Mouse (Mus musculus) embryonic stem cell, embryonic (primary cell): ENCODE data around the gene Tbc1d8.

ENCODE experiments used
- CTCF ChIA-PET, 4 experiments: fragments of 300-600 bp in 2 of 4; fragments of 350-600 bp in 2 of 4; sonication (Branson Sonifier 250); formaldehyde crosslinking; loops; one replicate each; lab custom pipeline; 2022; ENCODE audit warnings: inconsistent platforms in 2 of 4; lab: Charles Lee
- POLR2A ChIA-PET, 4 experiments: fragments of 300-600 bp in 2 of 4; fragments of 350-600 bp in 2 of 4; sonication (Branson Sonifier 250); formaldehyde crosslinking; loops; one replicate each; lab custom pipeline; 2022; ENCODE audit warnings: antibody characterized with exemption in 4 of 4, inconsistent platforms in 1 of 4; lab: Charles Lee

The Tbc1d8 gene

DNA sequence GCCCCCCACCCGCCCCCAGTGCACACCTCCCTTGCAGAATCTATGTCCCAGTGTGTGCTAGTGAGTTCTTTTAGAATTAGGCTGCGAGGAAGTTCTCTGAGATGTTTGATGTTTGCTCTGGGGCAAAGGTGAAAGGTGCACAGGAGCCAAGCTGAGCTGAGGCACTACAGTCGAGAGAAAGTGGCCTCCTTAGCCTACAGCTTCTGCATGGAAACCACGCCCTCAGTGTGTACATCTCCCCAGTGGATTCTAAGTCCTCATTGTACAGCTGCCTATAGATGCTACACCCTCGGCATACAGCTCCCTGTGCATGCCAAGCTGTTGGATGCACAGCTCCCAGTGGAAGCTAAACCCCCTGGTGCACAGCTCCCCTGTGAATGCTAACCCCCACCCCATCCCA lies 139.1 kb downstream of the Tbc1d8 start:
- POLR2A ChIA-PET = interaction anchor here in 2 of 4 experiments (0.5 to 0.6 kb wide), 2 partner anchors 51 to 185 kb away, joined by 3 read pairs; no protein-coding TSS in a partner anchor
- CTCF ChIA-PET = interaction anchor here in 2 of 4 experiments (0.6 to 1.4 kb wide), 3 partner anchors 78 to 329 kb away, joined by 3 to 8 read pairs (median 3); no protein-coding TSS in a partner anchor

DNA sequence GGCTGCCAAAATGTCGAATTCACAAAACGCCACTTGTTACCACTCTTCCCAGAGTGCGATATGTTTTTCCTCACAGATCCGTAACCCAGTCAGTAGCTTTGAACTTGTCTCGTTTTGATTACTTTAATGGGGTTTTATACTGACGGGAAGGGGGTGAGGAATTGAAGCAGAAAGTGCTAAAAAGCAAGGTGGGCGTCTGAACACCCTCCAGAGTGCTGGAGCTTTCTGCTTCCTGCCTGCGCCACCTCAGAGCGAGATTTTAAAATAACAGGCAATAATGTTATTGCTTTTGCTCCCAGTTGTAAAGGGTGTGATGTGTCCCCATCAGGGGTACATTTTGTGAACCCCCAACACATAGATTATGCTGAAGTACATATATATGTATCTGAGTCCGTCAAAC lies 139.7 kb downstream of the Tbc1d8 start:
- ChIA-PET POLR2A (no interaction called here), CTCF (interaction anchor here in 1 of 4 experiments (1.4 kb wide), 1 partner anchor 328 kb away, joined by 8 read pairs; no protein-coding TSS in a partner anchor)

DNA sequence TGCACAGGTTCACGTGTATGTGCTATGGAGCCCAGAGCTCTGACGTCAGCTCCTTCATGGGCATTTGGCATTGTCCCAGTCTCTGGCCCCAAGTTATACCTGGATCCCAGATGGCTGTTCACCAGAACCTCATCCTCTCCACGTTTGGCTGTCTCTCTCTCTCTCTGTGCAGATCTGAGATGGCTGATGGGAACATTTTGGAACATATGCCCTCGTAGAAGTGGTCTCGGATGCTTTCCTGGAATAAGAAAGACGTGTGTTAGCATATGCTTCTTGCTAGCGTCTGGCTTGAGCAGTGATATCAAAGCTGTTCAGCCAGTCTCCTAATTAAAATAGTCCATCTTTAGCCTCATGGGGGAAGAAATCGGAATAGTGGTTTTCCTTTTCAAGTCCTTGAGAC lies 141.8 kb downstream of the Tbc1d8 start:
- CTCF ChIA-PET = interaction anchor here in 2 of 4 experiments (0.7 to 1.7 kb wide), 2 partner anchors 11 to 326 kb away, joined by 3 read pairs; no protein-coding TSS in a partner anchor
- POLR2A ChIA-PET = no interaction called here

DNA sequence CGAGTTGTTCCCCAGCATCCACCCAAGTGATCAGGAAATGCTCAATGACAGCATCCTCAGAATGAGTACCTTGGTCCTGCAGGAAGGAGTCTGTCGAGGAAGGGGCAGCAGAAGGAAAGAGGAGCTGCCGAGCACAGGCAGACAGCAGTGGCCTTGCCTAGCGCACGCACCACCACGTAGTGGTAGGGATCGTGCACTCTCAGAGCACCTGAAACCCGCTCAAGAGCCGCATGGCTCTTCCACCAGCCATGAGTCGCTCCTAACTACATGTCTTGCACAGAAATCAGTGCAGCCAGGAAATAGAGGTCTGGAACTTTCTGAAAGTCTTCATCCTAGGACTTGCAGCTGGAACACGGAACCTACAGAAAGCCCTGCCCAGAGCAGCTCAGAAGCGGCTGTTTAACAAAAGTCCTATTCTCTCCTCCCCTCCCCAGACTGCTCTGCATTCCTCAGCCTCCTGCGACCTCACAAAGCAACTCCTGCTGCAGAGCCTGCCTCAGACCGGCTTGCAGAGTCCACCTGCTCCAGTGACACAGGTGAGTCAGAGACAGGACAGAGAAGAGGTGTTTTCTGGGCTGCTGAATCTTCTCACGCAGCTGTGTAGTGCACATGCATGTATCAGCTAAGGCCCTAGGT lies 142.9 kb downstream of the Tbc1d8 start:
- ChIA-PET POLR2A (interaction anchor here in 2 of 4 experiments (0.6 to 1.2 kb wide), 4 partner anchors 44 to 515 kb away, joined by 3 to 4 read pairs (median 3); no protein-coding TSS in a partner anchor), CTCF (interaction anchor here in 3 of 4 experiments (0.6 to 1.7 kb wide), 5 partner anchors 118 to 448 kb away, joined by 3 to 4 read pairs (median 3); no protein-coding TSS in a partner anchor)

DNA sequence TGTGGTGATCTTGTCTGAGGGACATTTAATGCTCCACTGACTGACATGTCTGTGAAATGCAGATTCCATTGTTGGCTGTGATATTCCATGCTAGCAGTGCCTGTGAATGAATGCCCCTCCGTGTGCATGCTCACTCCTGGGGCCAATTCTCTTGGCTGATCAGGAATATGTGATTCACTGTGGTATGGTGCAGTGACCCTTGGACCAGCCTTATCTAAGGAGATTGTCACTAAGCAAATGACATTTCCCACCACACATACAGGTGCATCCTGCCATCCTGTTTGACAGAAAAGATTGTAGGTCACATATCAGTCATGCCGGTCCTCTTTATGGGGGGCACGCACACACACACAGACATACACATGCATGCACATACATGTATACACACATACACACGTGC lies 146.1 kb downstream of the Tbc1d8 start:
- ChIA-PET CTCF (no interaction called here), POLR2A (no interaction called here)

DNA sequence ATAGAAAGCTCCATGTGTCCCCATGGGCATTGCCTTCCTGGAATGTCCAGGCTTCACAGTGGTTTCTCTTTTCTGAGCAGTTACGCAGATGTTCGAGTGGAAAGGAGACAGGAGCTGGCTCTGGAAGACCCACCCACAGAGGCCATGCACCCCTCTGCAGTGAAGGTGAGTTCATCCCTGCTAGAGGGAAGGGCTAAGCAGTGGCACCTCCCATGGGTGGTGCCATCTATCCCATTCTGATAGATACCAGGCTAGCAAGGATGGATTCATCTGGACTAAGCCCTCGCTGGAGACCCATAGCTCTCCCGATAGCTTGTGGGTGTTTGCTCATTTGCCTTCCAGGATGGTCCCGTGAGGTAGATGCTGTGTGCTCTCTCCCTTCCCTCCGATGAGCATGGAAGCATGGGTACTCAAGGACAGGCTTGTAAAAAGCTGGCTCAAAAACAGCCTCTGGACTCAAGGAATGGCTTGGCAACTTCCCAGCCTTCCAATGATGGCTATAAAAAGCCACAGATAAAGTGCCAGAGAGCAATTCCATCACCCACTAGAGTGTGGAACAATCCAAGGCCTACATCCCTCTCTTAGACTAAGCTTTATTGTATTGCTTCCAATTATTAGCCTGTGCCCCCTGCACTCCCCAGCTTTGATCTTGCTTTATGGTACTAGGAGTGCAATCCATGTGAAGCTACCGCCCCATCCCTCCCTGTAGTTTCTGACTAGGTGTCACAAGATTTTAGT lies 147.5 kb downstream of the Tbc1d8 start:
- ChIA-PET CTCF (interaction anchor here in 2 of 4 experiments (0.7 to 1.0 kb wide), 2 partner anchors 10 to 37 kb away, joined by 3 read pairs; no protein-coding TSS in a partner anchor), POLR2A (interaction anchor here in 2 of 4 experiments (0.6 to 1.2 kb wide), 2 partner anchors 40 to 164 kb away, joined by 3 read pairs; no protein-coding TSS in a partner anchor)

DNA sequence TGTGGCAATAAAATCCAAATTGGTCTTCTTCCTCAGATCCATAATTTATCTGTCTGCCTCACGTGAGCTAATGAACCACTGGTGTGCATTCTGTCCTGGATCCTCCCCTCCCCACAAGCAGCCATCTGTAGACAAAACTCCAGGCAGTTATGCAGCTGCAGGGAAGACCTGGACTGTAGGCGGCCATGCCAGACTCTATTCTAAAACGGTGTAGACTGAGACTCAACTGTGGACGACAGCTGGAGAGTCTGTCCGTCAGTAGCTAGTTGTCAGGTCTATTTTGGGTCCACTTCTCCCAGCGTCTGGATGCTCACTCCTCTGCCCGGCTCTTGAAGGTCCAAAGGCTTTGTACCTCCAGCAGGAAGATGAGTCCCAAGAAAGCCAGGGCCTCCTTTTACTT lies 151.0 kb downstream of the Tbc1d8 start:
- CTCF ChIA-PET = no interaction called here
- POLR2A ChIA-PET = no interaction called here

DNA sequence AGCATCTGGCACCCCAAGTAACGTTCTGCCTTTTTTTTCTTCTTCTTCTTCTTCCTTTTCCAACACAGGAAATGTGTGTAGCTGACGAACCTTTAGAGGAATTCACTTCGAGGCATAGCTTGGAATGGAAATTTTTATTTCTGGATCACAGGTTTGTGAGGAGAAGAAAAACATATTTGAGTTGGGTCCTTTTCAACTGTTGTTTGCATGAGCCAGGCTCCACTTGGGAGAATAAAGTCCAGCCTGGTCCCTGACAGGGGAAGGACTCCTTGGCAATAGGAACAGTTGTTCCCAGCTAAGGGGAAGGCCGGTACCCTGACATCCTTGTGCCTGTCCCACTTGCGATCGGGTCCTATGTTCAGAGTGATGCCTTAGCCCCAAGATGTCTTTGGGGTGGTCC lies 153.3 kb downstream of the Tbc1d8 start:
- ChIA-PET POLR2A (no interaction called here), CTCF (no interaction called here)

DNA sequence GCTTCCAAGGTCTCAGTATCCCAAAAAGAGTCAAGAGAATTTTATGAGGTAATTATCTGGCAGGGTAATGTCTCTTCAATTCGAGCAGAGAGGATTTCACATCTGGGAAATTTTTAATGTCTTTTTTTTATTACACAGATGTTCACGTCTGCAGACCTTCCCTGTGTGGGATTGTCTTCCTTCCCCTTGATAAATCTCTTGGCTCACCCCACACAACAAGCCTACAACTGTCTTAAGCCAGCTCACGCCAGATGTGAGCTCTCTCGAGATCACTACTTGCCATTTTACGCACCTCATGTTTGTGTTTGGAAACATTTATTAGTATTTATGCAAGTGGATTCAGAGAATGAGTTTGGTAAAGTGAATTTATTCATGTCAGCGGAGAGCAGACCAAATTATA lies 156.6 kb downstream of the Tbc1d8 start:
- CTCF ChIA-PET = interaction anchor here in 1 of 4 experiments (0.5 kb wide), 1 partner anchor 27 kb away, joined by 3 read pairs; no protein-coding TSS in a partner anchor
- POLR2A ChIA-PET = no interaction called here
